Mouse (Mus musculus): ENCODE measurements at regions not wholly inside any gene's neighbourhood (a gene's known extent, or its start where the extent isn't known, plus 50 kb on each side); places are given as distances from the start of the nearest gene placed in this dataset.

- ATAC-seq (ENCODE audit: low FRiP score) (peak; percentile 61), DNase-seq (ENCODE audit: low spot score) (peak; percentile 58)
- Histone ChIP-seq H3K4me2 (ENCODE audit: low read depth, low read length, poor library complexity, severe bottlenecking) (peak overlapping the region; percentile 87), H3K27ac (ENCODE audit: low read depth, low read length) (peak overlapping the region; percentile 72), H3K4me1 (ENCODE audit: insufficient read depth, low read length) (peaks cover 7% of the 10 kb centered on the region; the same call in 1 of the 2 replicates), H3K27me3 (ENCODE audit: insufficient read depth, low read length) (no peaks in the 10 kb centered on the region; the same call in 1 of the 2 replicates), H3K9me3 (ENCODE audit: low read length) (no peaks in the 10 kb centered on the region), H3K9ac (replicated peaks; ENCODE audit: low read length, poor library complexity, severe bottlenecking) (peak overlapping the region; percentile 74), H3K36me3 (ENCODE audit: insufficient read depth, low read length) (no peaks in the 10 kb centered on the region), H3K4me3 (ENCODE audit: low read depth, low read length) (peak overlapping the region; percentile 48)
- TF ChIP-seq CTCF (IDR thresholded peaks at IDR 0.05), result peak; percentile 15; the same call in 1 of the 2 replicates
- WGBS, result 6% methylated on average over 55 of the region's 64 CpGs
These were observed 61.2 kb downstream of the Pkdcc start for GRCm38 (mm10) chr17:83276000-83276891.

DNA sequence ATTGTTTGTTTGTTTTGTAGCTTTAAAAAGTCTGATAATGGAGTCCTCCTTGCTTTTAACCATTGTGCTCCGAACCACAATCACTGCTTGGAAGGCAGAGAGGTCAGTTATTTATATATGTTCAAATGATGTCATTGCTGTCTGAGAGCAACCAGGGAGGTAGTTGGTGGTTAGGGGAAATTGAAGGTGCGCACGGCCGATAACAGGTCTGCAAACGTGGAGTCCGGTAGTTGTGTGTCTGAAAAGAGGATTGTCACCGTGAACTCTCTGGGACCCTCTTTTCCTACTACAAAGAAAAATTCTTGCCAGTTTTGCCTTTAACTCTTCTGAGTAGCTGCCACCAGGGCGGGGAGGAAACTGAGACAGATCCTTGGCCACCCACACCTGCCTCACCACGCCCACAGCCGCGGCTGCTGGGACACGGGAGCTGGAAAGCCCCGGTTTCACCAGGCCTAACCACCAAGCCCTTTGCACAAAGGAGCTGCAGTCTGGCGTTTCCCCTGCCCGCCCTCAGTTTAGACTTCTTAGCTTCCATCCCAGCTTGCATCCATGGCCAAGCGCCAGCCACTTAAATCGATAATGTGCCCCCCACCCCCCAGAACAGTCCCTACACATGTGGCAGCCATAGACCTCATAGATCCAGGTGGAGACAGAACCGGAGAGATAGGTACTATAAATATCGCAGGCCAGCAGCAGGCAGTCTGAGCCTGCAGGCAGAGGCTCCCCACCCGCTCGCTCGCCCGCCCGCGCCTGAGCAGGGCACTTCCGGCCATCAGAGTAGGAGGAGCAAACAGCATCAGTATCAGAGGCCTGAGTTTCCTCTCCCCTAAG, 62.2 kb downstream of the Pkdcc start:
- Histone ChIP-seq H3K36me3 (ENCODE audit: insufficient read depth, low read length) (no peaks in the 10 kb centered on the region), H3K27me3 (ENCODE audit: insufficient read depth, low read length) (no peaks in the 10 kb centered on the region; the same call in 1 of the 2 replicates), H3K9me3 (ENCODE audit: low read length) (no peaks in the 10 kb centered on the region), H3K9ac (replicated peaks; ENCODE audit: low read length, poor library complexity, severe bottlenecking) (peak overlapping the region; percentile 50; the same call in 1 of the 2 replicates), H3K4me3 (ENCODE audit: low read depth, low read length) (no peak overlapping the region; the same call in 1 of the 2 replicates), H3K27ac (ENCODE audit: low read depth, low read length) (peak overlapping the region; percentile 51), H3K4me1 (ENCODE audit: insufficient read depth, low read length) (peaks cover 7% of the 10 kb centered on the region; the same call in 1 of the 2 replicates), H3K4me2 (ENCODE audit: low read depth, low read length, poor library complexity, severe bottlenecking) (peak overlapping the region; percentile 22; the same call in 1 of the 2 replicates)
- TF ChIP-seq CTCF (IDR thresholded peaks at IDR 0.05), result no peak
- ATAC-seq (ENCODE audit: low FRiP score), result no peak
- DNase-seq (ENCODE audit: low spot score), result peak; percentile 56
- WGBS, result 30% methylated on average over 26 of the region's 26 CpGs

DNA sequence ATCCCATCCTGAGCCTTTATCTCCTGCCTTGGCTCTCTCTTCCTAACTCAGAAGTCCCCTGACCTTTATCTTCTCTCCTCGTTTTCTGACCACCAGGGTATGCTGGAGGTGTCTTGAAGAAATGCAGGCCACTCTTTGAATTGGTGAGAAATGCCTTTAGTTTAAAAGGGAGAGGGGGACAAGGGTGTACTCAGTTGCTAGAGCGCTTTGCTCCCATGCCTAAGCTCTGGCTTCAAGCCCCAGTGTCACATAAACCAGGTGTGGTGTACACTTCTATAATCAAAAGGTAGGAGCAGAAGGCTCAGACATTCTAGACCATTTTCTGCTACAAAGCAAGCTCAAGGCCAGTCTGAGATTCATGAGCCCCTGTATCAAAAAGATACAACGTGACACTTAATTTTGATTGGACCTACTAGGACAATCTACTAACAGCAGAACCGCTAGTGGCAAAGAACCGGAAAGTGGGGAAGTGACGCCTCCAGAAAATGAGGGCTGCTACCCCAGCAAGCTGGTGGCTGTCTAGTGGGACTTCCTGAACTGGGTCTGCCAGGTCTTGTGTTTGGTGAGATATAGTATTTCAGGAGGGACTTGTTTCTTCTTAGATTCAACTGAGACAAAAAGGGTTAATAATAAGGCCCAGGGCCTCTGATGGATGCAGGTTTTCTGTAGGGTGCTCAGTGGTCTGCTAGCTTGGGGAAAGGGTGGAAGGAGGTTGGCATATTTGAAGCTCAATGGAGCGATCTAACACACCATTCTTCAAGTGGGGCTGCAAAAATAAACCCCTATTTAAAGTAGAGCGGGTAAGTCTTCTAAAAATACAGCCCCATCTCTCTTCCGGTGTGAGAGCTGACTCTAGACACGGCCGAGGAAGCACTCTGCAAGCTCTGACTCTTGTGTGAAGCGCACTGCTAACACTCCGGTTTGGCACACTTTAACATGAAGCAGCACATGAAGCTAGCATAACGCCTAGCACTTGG, 63.1 kb downstream of the Pkdcc start:
- 78% methylated on average over 14 of the region's 14 CpGs for WGBS
- peak overlapping the region; percentile 22; the same call in 1 of the 2 replicates for H3K4me2 ChIP-seq (ENCODE audit: low read depth, low read length, poor library complexity, severe bottlenecking)

GRCm38 (mm10) chr17:83283328-83283727, 67.4 kb upstream of the Eml4 start:
- WGBS, result 82% methylated on average over 3 of the region's 3 CpGs
- Histone ChIP-seq H3K4me2 (ENCODE audit: low read depth, low read length, poor library complexity, severe bottlenecking) (no peak overlapping the region), H3K27ac (ENCODE audit: low read depth, low read length) (no peak overlapping the region), H3K4me3 (ENCODE audit: low read depth, low read length) (no peak overlapping the region), H3K4me1 (ENCODE audit: insufficient read depth, low read length) (no peaks in the 10 kb centered on the region), H3K27me3 (ENCODE audit: insufficient read depth, low read length) (no peaks in the 10 kb centered on the region), H3K9me3 (ENCODE audit: low read length) (no peaks in the 10 kb centered on the region), H3K9ac (replicated peaks; ENCODE audit: low read length, poor library complexity, severe bottlenecking) (no peak overlapping the region), H3K36me3 (ENCODE audit: insufficient read depth, low read length) (no peaks in the 10 kb centered on the region)
- no peak for TF ChIP-seq CTCF (IDR thresholded peaks at IDR 0.05)
- no peak for ATAC-seq (ENCODE audit: low FRiP score)
- no peak for DNase-seq (ENCODE audit: low spot score)

More for the DNA sequence above, 63.1 kb downstream of the Pkdcc start:
- H3K4me1 ChIP-seq (ENCODE audit: insufficient read depth, low read length), result peaks cover 7% of the 10 kb centered on the region; the same call in 1 of the 2 replicates
- peak; percentile 45 for TF ChIP-seq CTCF (IDR thresholded peaks at IDR 0.05)
- ATAC-seq (ENCODE audit: low FRiP score), result no peak
- peak overlapping the region; percentile 51; the same call in 1 of the 2 replicates for H3K27ac ChIP-seq (ENCODE audit: low read depth, low read length)
- DNase-seq (ENCODE audit: low spot score), result no peak
- H3K9me3 ChIP-seq (ENCODE audit: low read length), result no peaks in the 10 kb centered on the region
- H3K9ac ChIP-seq (replicated peaks; ENCODE audit: low read length, poor library complexity, severe bottlenecking), result no peak overlapping the region
- H3K4me3 ChIP-seq (ENCODE audit: low read depth, low read length), result no peak overlapping the region; the same call in 1 of the 2 replicates
- no peaks in the 10 kb centered on the region for H3K36me3 ChIP-seq (ENCODE audit: insufficient read depth, low read length)
- no peaks in the 10 kb centered on the region; the same call in 1 of the 2 replicates for H3K27me3 ChIP-seq (ENCODE audit: insufficient read depth, low read length)

Data from midbrain, postnatal 0 days (tissue).